Mouse (Mus musculus): ENCODE measurements around the gene Snrnp35.

- no peak for TF ChIP-seq POLR2A (IDR thresholded peaks at IDR 0.05; ENCODE audit: low read depth, low read length)
- no peak for TF ChIP-seq CTCF (IDR thresholded peaks at IDR 0.05; ENCODE audit: extremely low read depth, insufficient read depth, insufficient read length, insufficient replicate concordance)
Measured at GRCm38 (mm10) chr5:124470591-124471171, 12.3 kb upstream of the Snrnp35 start.
